ENCODE assay signal across 10 mouse cellular contexts in genomic region chr6:87222854-87223631, GRCm38 (mm10).
DNase-seq lines count a peak whose midpoint lies in the region; ATAC-seq and TF ChIP-seq lines count a peak whose summit lies in the region.
"Had no signal": no experiment of that assay in that cellular context is flagged by ENCODE, and none has a peak within 500 bp of the region (broad histone marks: within the 10 kb centered on the region; RNA-seq: fewer than 3 reads in every experiment).

No protein-coding gene starts in this region.

- H3K4me2 ChIP-seq in hindbrain, postnatal 0 days (ENCODE audit: low read depth, low read length): no peak overlapping the region
- H3K4me2 ChIP-seq in hindbrain, embryonic 11.5 days (replicated peaks; ENCODE audit: low read depth, low read length): no peak overlapping the region
- no peak overlapping the region for H3K4me2 ChIP-seq in lung, postnatal 0 days (replicated peaks; ENCODE audit: low read depth, low read length)
- H3K4me2 ChIP-seq in midbrain, embryonic 11.5 days: no peak overlapping the region
- H3K4me2 ChIP-seq: hindbrain, embryonic 15.5 days had no signal

- no peaks in the 10 kb centered on the region for H3K4me1 ChIP-seq in hindbrain, postnatal 0 days (ENCODE audit: insufficient read depth, low read length)
- H3K4me1 ChIP-seq in hindbrain, embryonic 11.5 days (replicated peaks; ENCODE audit: control insufficient read depth, insufficient read depth, low read length): no peaks in the 10 kb centered on the region
- peaks cover 14% of the 10 kb centered on the region; the same call in 1 of the 2 replicates for H3K4me1 ChIP-seq in lung, postnatal 0 days (ENCODE audit: insufficient read depth, low read depth, low read length)
- H3K4me1 ChIP-seq in midbrain, embryonic 11.5 days (ENCODE audit: control insufficient read depth, insufficient read depth, low read length): no peaks in the 10 kb centered on the region
- H3K4me1 ChIP-seq: hindbrain, embryonic 15.5 days had no signal

- no peak for TF ChIP-seq CTCF in hindbrain, postnatal 0 days (IDR thresholded peaks at IDR 0.05; ENCODE audit: low read depth)
- TF ChIP-seq CTCF in lung, postnatal 0 days (IDR thresholded peaks at IDR 0.05): no peak

- H3K9ac ChIP-seq in hindbrain, postnatal 0 days (replicated peaks; ENCODE audit: low read length): no peak overlapping the region
- H3K9ac ChIP-seq in hindbrain, embryonic 11.5 days (ENCODE audit: low read depth, low read length): no peak overlapping the region
- no peak overlapping the region for H3K9ac ChIP-seq in lung, postnatal 0 days (replicated peaks; ENCODE audit: low read depth)
- no peak overlapping the region for H3K9ac ChIP-seq in midbrain, embryonic 11.5 days (ENCODE audit: low read length)
- H3K9ac ChIP-seq: hindbrain, embryonic 15.5 days had no signal

- H3K27ac ChIP-seq in hindbrain, postnatal 0 days: no peak overlapping the region
- H3K27ac ChIP-seq in hindbrain, embryonic 11.5 days (ENCODE audit: low read depth, low read length): no peak overlapping the region
- no peak overlapping the region for H3K27ac ChIP-seq in lung, postnatal 0 days (ENCODE audit: low read length)
- H3K27ac ChIP-seq in midbrain, embryonic 11.5 days (ENCODE audit: low read depth, low read length): no peak overlapping the region
- H3K27ac ChIP-seq: hindbrain, embryonic 15.5 days had no signal

- H3K4me3 ChIP-seq in hindbrain, postnatal 0 days (ENCODE audit: low read length): no peak overlapping the region
- no peak overlapping the region for H3K4me3 ChIP-seq in hindbrain, embryonic 11.5 days (ENCODE audit: low read depth, low read length)
- no peak overlapping the region for H3K4me3 ChIP-seq in lung, postnatal 0 days (ENCODE audit: low read depth, low read length)
- no peak overlapping the region for H3K4me3 ChIP-seq in midbrain, embryonic 11.5 days (ENCODE audit: low read depth, low read length)
- H3K4me3 ChIP-seq: hindbrain, embryonic 15.5 days had no signal

- H3K27me3 ChIP-seq in hindbrain, postnatal 0 days (ENCODE audit: insufficient read depth, low read length): no peaks in the 10 kb centered on the region
- no peaks in the 10 kb centered on the region for H3K27me3 ChIP-seq in hindbrain, embryonic 11.5 days (ENCODE audit: control insufficient read depth, insufficient read depth, low read length)
- no peaks in the 10 kb centered on the region for H3K27me3 ChIP-seq in lung, postnatal 0 days (replicated peaks; ENCODE audit: insufficient read depth, low read length)
- H3K27me3 ChIP-seq in midbrain, embryonic 11.5 days (ENCODE audit: control insufficient read depth, insufficient read depth, low read length): no peaks in the 10 kb centered on the region
- H3K27me3 ChIP-seq: hindbrain, embryonic 15.5 days had no signal

- no peaks in the 10 kb centered on the region for H3K9me3 ChIP-seq in hindbrain, postnatal 0 days (ENCODE audit: low read length)
- no peaks in the 10 kb centered on the region for H3K9me3 ChIP-seq in hindbrain, embryonic 11.5 days (ENCODE audit: control insufficient read depth, low read length)
- H3K9me3 ChIP-seq in lung, postnatal 0 days (ENCODE audit: low read length): no peaks in the 10 kb centered on the region
- no peaks in the 10 kb centered on the region for H3K9me3 ChIP-seq in midbrain, embryonic 11.5 days (ENCODE audit: control insufficient read depth, low read length)
- H3K9me3 ChIP-seq: G1E; hindbrain, embryonic 15.5 days had no signal

- ATAC-seq in hindbrain, postnatal 0 days: no peak
- ATAC-seq in hindbrain, embryonic 11.5 days (ENCODE audit: low FRiP score): no peak
- ATAC-seq in lung, postnatal 0 days: peak; percentile 62
- ATAC-seq in midbrain, embryonic 11.5 days (ENCODE audit: low FRiP score): no peak

- no peaks in the 10 kb centered on the region for H3K36me3 ChIP-seq in hindbrain, postnatal 0 days (ENCODE audit: insufficient read depth, low read length)
- no peaks in the 10 kb centered on the region for H3K36me3 ChIP-seq in hindbrain, embryonic 11.5 days (ENCODE audit: control insufficient read depth, insufficient read depth, low read length)
- no peaks in the 10 kb centered on the region for H3K36me3 ChIP-seq in lung, postnatal 0 days (ENCODE audit: insufficient read depth, low read length)
- no peaks in the 10 kb centered on the region for H3K36me3 ChIP-seq in midbrain, embryonic 11.5 days (ENCODE audit: control insufficient read depth, insufficient read depth, low read length)
- H3K36me3 ChIP-seq: G1E; hindbrain, embryonic 15.5 days had no signal

- DNase-seq in adrenal gland, postnatal 14 days: peak; percentile 30
- DNase-seq in adrenal gland, postnatal 25 days: no peak
- DNase-seq in hindbrain, postnatal 0 days (ENCODE audit: low spot score): peak; percentile 38
- DNase-seq in hindbrain, embryonic 11.5 days (ENCODE audit: low spot score): no peak
- peak; percentile 77 for DNase-seq in Muller cell, postnatal 12 days (ENCODE audit: inconsistent ontology term)
- peak; percentile 61 for DNase-seq in lung, postnatal 0 days (ENCODE audit: low spot score)
- DNase-seq in midbrain, embryonic 11.5 days (ENCODE audit: low spot score, missing footprints): no peak
- no peak for DNase-seq in ovary, adult 18-20 months (ENCODE audit: low spot score)

- no peak for TF ChIP-seq EP300 in lung, postnatal 0 days (IDR thresholded peaks at IDR 0.05)

- WGBS in hindbrain, postnatal 0 days: 49% methylated on average over 10 of the region's 10 CpGs
- 82% methylated on average over 10 of the region's 10 CpGs for WGBS in hindbrain, embryonic 11.5 days
- WGBS in lung, postnatal 0 days: 20% methylated on average over 10 of the region's 10 CpGs
- WGBS in midbrain, embryonic 11.5 days: 79% methylated on average over 10 of the region's 10 CpGs

Comparison
In these comparisons a context has a peak if more than half of its experiments do, and no peak if none do; other contexts are left out.
1. DNase-seq: peak in adrenal gland, postnatal 14 days (single experiment), hindbrain, postnatal 0 days (single experiment), Muller cell, postnatal 12 days (single experiment) and lung, postnatal 0 days (single experiment); none in adrenal gland, postnatal 25 days (single experiment), hindbrain, embryonic 11.5 days (single experiment), midbrain, embryonic 11.5 days (single experiment) and ovary, adult 18-20 months (single experiment).